Mouse (Mus musculus) liver, postnatal 0 days (tissue): ENCODE results near the gene Gm26602. TPM values are rescaled to one million over a fixed set of nuclear protein-coding genes. Genes with fewer than 3 reads are reported as not detected.
A peak's percentile ranks its signal among the peaks of the same experiment; 100 is the strongest.

Source experiments
- ATAC-seq: fragments of 200-750 bp; cut with Nextera tagmentation; 2 replicates; pipeline ENCODE4 v1.8.0; 2017; ENCODE audit warnings: mild to moderate bottlenecking, moderate library complexity
- DNase-seq: peaks from one replicate; pipeline ENCODE4 v3.0.0-alpha.2; 2016
- H3K27ac ChIP-seq: fragments of 300-500 bp; sonication (generic); 2 replicates; pipeline ENCODE4 v1.5.1; 2014; ENCODE audit warnings: antibody characterized with exemption, moderate library complexity, mild to moderate bottlenecking, low read depth
- H3K27me3 ChIP-seq: fragments of 300-500 bp; sonication (generic); 2 replicates; pipeline ENCODE4 v1.6.1; 2014; ENCODE audit warnings: low read length, control low read depth, mixed read lengths; ENCODE audit not compliant: insufficient read depth
- H3K36me3 ChIP-seq: fragments of 300-500 bp; sonication (generic); replicated peaks from 2 replicates; pipeline ENCODE4 v1.6.1; 2014; ENCODE audit warnings: mild to moderate bottlenecking, control low read depth, low read length, moderate library complexity, mixed read lengths; ENCODE audit not compliant: insufficient read depth
- H3K4me1 ChIP-seq: fragments of 300-500 bp; sonication (generic); 2 replicates; pipeline ENCODE4 v1.6.1; 2014; ENCODE audit warnings: antibody characterized with exemption, mild to moderate bottlenecking, control low read depth; ENCODE audit not compliant: insufficient read depth
- H3K4me2 ChIP-seq: fragments of 300-500 bp; sonication (generic); 2 replicates; pipeline ENCODE4 v1.6.1; 2014; ENCODE audit warnings: low read depth, mild to moderate bottlenecking, low read length, moderate library complexity, mixed read lengths
- H3K4me3 ChIP-seq: fragments of 300-500 bp; sonication (generic); 2 replicates; pipeline ENCODE4 v1.5.1; 2014; ENCODE audit warnings: low read depth, low read length
- H3K9ac ChIP-seq: fragments of 300-500 bp; sonication (generic); replicated peaks from 2 replicates; pipeline ENCODE4 v1.6.1; 2014; ENCODE audit warnings: mild to moderate bottlenecking, moderate library complexity
- H3K9me3 ChIP-seq: fragments of 300-500 bp; sonication (generic); 2 replicates; pipeline ENCODE4 v1.6.1; 2016; ENCODE audit warnings: mild to moderate bottlenecking, control low read depth, low read length, mixed read lengths
- CTCF ChIP-seq: sonication (generic); IDR thresholded peaks from 2 replicates; pipeline ENCODE4 v1.5.1; 2016; ENCODE audit warnings: antibody characterized with exemption, low read depth
- EP300 ChIP-seq: IDR thresholded peaks from 2 replicates; pipeline ENCODE4 v1.6.1; 2016; ENCODE audit warnings: antibody characterized with exemption, low read depth, mild to moderate bottlenecking
- WGBS: fragments of 180-500 bp; shearing (Covaris S2); extraction: QIAGEN DNeasy Blood & Tissue Kit; methylation state at CpG from one replicate; pipeline ENCODE4 v1.1.7; 2014; ENCODE audit not compliant: insufficient replicate concordance; 5-methylcytosine and 5-hydroxymethylcytosine counted together
- polyA plus RNA-seq: library from polyadenylated mRNA; unstranded; fragments of >200 nt; fragmentation: Nextera tagmentation; extraction: Ambion mirVana; gene quantifications from 2 replicates; pipeline ENCODE4 v1.2.1, GENCODE M21; 2015

The Gm26602 gene
- polyA plus RNA-seq, 1 experiment from 2014 or later, result not detected

DNA sequence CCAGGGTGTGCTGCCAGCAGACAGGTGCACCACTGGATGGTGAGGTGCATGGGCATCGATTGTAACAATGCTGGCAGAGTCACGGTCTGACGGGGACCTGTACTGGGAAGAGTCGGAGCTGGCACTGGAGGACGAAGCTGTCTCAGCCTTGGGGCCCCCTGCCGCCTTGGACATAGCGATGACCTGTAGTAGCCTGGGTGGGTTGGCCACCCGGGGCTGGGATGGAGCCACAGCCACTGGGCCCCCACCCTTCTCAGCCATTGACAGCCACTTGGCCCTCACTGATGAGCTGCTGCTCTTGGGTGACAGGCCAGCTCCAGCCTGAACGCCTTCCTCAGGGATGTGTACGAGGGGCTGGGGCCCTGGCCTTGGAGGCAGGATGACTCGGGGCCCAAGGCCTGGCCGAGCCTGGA, 45.5 kb upstream of the Gm26602 start:
- no peaks in the 10 kb centered on the region for H3K9me3 ChIP-seq
- H3K4me3 ChIP-seq, result no peak overlapping the region
- H3K9ac ChIP-seq, result no peak overlapping the region
- no peaks in the 10 kb centered on the region for H3K4me1 ChIP-seq
- H3K27ac ChIP-seq, result no peak overlapping the region
- peak; percentile 24 for ATAC-seq
- H3K4me2 ChIP-seq, result no peak overlapping the region
- no peak for TF ChIP-seq CTCF
- no peak for TF ChIP-seq EP300
- peak; percentile 31 for DNase-seq
- no peaks in the 10 kb centered on the region for H3K27me3 ChIP-seq
- peaks cover 35% of the 10 kb centered on the region for H3K36me3 ChIP-seq
- WGBS, result 62% methylated on average over 12 of the region's 12 CpGs

DNA sequence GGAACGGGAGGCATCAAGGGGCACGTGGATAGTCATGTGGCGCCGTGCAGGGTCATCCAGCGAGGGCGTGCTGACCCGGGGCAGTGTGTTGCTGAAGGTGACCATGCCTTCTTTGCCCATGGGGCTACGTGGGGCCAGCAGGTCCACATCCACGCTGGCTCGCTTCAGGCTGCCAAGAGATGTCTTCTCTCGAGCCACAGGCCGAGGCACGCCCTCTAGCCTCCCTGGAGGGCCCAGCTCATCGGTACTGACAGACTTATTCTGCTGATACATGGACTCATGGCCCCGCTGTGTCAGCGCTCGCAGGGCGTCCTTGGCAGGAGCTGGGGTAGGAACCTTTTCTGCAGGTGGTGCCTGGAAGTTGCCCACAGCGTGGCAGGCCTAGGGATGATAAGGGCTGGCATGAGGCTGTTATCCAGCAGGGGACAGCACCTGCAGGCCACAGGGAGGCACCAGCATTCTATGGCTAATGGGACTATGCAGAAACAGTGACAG, 44.8 kb upstream of the Gm26602 start:
- no peak overlapping the region for H3K27ac ChIP-seq
- no peak overlapping the region for H3K4me3 ChIP-seq
- peaks cover 28% of the 10 kb centered on the region for H3K36me3 ChIP-seq
- no peaks in the 10 kb centered on the region for H3K9me3 ChIP-seq
- H3K4me2 ChIP-seq, result no peak overlapping the region
- no peaks in the 10 kb centered on the region for H3K4me1 ChIP-seq
- H3K27me3 ChIP-seq, result no peaks in the 10 kb centered on the region
- WGBS, result 61% methylated on average over 19 of the region's 19 CpGs
- TF ChIP-seq CTCF, result peak; percentile 74
- no peak for TF ChIP-seq EP300
- no peak overlapping the region for H3K9ac ChIP-seq
- peak; percentile 27 for DNase-seq
- peak; percentile 45; the same call in 1 of the 2 replicates for ATAC-seq

DNA sequence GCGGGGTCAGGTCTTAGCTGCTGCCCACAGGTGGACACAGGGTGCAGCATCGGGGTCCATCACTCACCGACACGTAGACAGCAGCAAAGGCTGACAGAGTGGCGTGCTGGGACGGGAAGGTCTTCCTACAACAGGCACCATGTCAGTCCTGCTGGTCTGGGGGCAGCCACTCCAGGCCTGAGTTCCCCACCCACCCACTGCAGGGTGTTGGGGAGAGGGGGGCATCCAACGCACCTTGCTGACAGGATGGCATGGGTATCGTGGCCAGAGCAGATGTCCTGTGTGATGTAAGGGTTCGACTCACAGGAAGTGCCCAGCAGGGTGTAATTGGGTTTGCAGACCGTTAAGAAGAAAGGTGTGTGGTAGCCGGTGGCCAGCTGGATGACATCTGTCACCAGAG, 44.1 kb upstream of the Gm26602 start:
- Histone ChIP-seq H3K9me3 (no peaks in the 10 kb centered on the region), H3K4me1 (no peaks in the 10 kb centered on the region), H3K36me3 (peaks cover 21% of the 10 kb centered on the region), H3K4me3 (no peak overlapping the region), H3K4me2 (no peak overlapping the region), H3K27ac (no peak overlapping the region), H3K9ac (no peak overlapping the region), H3K27me3 (no peaks in the 10 kb centered on the region)
- 80% methylated on average over 11 of the region's 11 CpGs for WGBS
- TF ChIP-seq EP300 (no peak), CTCF (no peak)
- DNase-seq (no peak), ATAC-seq (no peak)

DNA sequence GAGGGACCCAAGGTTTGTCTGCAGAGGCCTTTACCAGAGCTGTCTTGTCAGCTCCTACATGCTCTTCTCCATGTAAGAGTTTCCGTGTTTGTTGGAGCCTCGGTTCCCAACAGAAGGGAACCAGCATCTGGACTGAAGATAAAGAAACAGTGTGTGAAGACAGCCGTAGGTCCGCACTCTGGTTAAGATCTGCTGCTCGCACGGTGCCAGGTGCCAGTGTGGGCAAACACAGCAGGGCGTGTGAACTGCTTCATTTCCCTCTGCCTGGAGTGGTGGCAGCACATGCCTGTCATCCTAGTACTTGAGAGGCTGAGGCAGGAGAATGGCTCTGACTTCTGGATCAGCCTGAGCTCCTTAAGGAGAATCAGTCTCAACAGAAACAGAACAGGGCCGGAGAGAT, 38.8 kb upstream of the Gm26602 start:
- Histone ChIP-seq H3K27ac (no peak overlapping the region), H3K4me2 (no peak overlapping the region), H3K4me1 (peaks cover 11% of the 10 kb centered on the region), H3K9ac (no peak overlapping the region), H3K27me3 (peaks cover 18% of the 10 kb centered on the region), H3K9me3 (no peaks in the 10 kb centered on the region), H3K4me3 (no peak overlapping the region), H3K36me3 (no peaks in the 10 kb centered on the region)
- 79% methylated on average over 8 of the region's 8 CpGs for WGBS
- TF ChIP-seq CTCF (no peak), EP300 (no peak)
- ATAC-seq (no peak), DNase-seq (no peak)

DNA sequence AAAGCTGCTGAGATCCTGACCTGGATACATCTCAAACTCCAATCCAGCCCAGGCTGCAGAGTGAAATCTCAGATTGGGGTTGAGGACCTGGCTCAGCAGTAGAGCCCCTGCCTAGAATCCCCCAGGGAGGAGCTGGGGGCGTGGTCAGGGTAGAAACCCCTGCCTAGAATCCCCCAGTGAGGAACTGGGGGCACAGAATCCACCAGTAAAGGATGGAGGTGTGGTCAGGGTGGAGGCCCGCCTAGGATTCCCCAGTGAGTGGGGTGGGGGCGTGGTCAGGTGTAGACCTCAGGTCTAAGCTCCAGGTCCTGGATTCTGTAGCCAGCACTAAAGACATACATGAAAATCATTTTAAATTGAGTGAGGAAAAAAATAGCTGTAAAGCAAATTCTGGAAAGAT, 37.8 kb upstream of the Gm26602 start:
- WGBS, result 35% methylated on average over 3 of the region's 3 CpGs
- ATAC-seq (no peak), DNase-seq (no peak)
- peaks cover 19% of the 10 kb centered on the region for H3K4me1 ChIP-seq
- H3K36me3 ChIP-seq, result no peaks in the 10 kb centered on the region
- TF ChIP-seq CTCF, result no peak
- TF ChIP-seq EP300, result no peak
- H3K9me3 ChIP-seq, result no peaks in the 10 kb centered on the region
- no peak overlapping the region for H3K4me3 ChIP-seq
- no peak overlapping the region for H3K27ac ChIP-seq
- no peak overlapping the region for H3K9ac ChIP-seq
- H3K27me3 ChIP-seq, result peaks cover 18% of the 10 kb centered on the region
- no peak overlapping the region for H3K4me2 ChIP-seq

DNA sequence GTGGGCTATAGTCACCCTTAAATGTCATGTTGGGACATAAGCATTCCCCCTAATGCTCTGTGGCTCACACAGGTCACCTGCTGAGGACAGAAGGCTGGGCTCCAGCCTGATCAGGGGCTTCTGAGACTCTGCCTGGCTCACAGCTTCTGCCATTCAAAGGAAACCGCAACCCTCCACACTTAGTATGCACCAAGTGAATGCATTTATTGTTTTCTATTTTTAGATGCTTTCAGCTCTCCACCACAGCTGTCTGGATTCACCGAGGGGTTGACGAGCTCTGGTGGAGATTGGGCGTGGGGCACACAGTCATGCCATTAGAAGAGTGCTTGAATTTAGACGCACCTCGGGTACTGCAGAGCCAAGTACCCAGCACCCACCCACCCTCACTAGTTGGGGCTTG, 37.3 kb upstream of the Gm26602 start:
- no peaks in the 10 kb centered on the region for H3K9me3 ChIP-seq
- peaks cover 23% of the 10 kb centered on the region for H3K4me1 ChIP-seq
- ATAC-seq (no peak), DNase-seq (no peak)
- TF ChIP-seq CTCF, result no peak
- WGBS, result 16% methylated on average over 6 of the region's 6 CpGs
- no peak overlapping the region for H3K27ac ChIP-seq
- no peak overlapping the region for H3K9ac ChIP-seq
- peaks cover 18% of the 10 kb centered on the region for H3K27me3 ChIP-seq
- H3K4me3 ChIP-seq, result no peak overlapping the region
- H3K36me3 ChIP-seq, result no peaks in the 10 kb centered on the region
- H3K4me2 ChIP-seq, result peak overlapping the region; percentile 88
